Mouse (Mus musculus) thymus, adult 2 months (tissue): ENCODE measurements at regions not wholly inside any gene's neighbourhood (a gene's known extent, or its start where the extent isn't known, plus 50 kb on each side); places are given as distances from the start of the nearest gene placed in this dataset.

Experiments
- CTCF ChIP-seq: fragments of 200-500 bp; IDR thresholded peaks from 2 replicates; pipeline ENCODE4 v1.5.1; 2012; ENCODE audit warnings: mild to moderate bottlenecking, control low read depth, low read length, moderate library complexity, borderline replicate concordance; ENCODE audit not compliant: control insufficient read depth, poor library complexity, insufficient read depth; ENCODE audit errors: extremely low read depth
- POLR2A ChIP-seq: fragments of 200-500 bp; IDR thresholded peaks from 2 replicates; pipeline ENCODE4 v1.6.1; 2012; ENCODE audit warnings: mild to moderate bottlenecking, low read length, control low read depth, moderate library complexity; ENCODE audit not compliant: control insufficient read depth, poor library complexity, insufficient read depth; ENCODE audit errors: extremely low read depth

- no peak for TF ChIP-seq CTCF
- TF ChIP-seq POLR2A, result no peak
These were observed 53.0 kb upstream of the Ssx2ip start for GRCm38 (mm10) chr3:146351468-146351867.
